Mouse (Mus musculus) layer of hippocampus, adult 2 months (tissue): Measurements from ENCODE around the gene Gak. TPM values are rescaled to one million over a fixed set of nuclear protein-coding genes. Genes with fewer than 3 reads are reported as not detected.

Experiments used
- DNase-seq, 2 experiments: peaks; one replicate each; pipeline ENCODE4 v3.0.0; 2022; ENCODE audit warnings: low spot score in 2 of 2
- H3K27ac ChIP-seq: fragments of 200-600 bp; 2 replicates; pipeline ENCODE4 v1.8.1; 2022
- H3K4me3 ChIP-seq: fragments of 200-600 bp; 2 replicates; pipeline ENCODE4 v1.8.1; 2022; ENCODE audit warnings: mild to moderate bottlenecking
- CTCF ChIP-seq: fragments of 200-600 bp; conservative IDR thresholded peaks from 2 replicates; pipeline ENCODE4 v1.8.1; 2022; ENCODE audit warnings: antibody characterized with exemption, mild to moderate bottlenecking, moderate library complexity
- total RNA-seq, 2 experiments: library from RNA; stranded (reverse); gene quantifications; 2 replicates each; pipeline ENCODE4 v1.2.3; 2021

Gene Gak
- total RNA-seq, 2 experiments from 2014 or later, result 96.2 to 97.3 TPM

DNA sequence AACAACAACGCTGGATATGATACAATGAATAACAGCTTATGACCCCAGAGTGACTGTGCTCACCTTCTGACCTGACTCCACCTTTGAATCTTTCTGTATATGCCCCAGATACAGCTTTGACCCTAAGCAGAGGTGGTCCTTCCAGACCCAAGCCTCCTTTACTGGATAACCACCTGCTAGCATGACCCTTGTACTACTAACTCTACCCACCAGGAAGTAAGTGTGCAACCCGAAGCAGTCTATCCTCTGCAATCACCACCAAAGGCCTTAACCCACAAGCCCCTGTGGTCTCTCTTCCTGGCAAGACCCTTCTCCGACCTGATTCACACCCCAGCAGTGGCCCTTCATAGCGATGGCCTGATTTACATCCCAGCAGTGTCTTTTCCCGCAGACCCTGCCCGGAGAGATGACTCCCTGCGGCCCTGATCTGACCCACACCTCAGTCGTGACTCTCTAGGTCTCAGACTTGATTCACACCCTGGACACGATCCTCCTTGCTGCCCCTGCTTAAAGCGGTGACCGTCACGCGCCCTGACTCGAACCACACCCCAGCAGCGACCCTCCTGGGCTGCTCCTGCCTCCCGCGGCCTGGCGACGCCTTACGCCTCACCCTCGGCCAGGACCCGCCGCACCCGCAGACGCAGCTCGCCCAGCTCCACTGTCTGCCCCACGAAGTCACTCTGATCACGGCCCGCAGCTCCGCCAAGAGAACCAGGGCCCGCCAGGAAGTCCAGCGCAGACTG is 493 bp downstream of the Gak start:
- DNase-seq, result no peak
- Histone ChIP-seq H3K4me3 (peak overlapping the region; percentile 99), H3K27ac (peak overlapping the region; percentile 96)
- TF ChIP-seq CTCF, result peak; percentile 12; the same call in 1 of the 2 replicates

- TF ChIP-seq CTCF, result no peak
- no peak overlapping the region for H3K4me3 ChIP-seq
- no peak for DNase-seq
- no peak overlapping the region for H3K27ac ChIP-seq
Measured at GRCm38 (mm10) chr5:108626050-108626660, 3.4 kb downstream of the Gak start.

DNA sequence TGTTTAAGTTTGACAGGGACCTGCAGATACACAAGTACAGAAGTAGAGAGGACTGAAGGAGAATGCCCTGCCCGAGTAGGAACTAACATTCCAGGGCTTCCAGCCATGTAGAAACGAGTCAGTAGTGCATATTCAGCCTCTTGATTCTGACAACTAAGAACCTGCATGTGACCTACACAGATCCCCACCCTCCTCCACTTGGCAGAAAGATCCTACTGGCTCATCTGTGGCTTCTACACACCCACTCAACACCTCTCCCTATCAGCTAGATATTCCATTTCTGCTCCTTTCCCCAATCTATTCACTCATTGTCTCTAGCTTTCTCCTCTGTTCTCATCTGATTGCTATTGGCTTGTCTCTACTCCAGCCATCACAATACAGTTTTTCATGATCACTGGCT is 7.7 kb downstream of the Gak start:
- Histone ChIP-seq H3K4me3 (no peak overlapping the region), H3K27ac (peak overlapping the region; percentile 52; the same call in 1 of the 2 replicates)
- DNase-seq, result no peak
- TF ChIP-seq CTCF, result no peak

DNA sequence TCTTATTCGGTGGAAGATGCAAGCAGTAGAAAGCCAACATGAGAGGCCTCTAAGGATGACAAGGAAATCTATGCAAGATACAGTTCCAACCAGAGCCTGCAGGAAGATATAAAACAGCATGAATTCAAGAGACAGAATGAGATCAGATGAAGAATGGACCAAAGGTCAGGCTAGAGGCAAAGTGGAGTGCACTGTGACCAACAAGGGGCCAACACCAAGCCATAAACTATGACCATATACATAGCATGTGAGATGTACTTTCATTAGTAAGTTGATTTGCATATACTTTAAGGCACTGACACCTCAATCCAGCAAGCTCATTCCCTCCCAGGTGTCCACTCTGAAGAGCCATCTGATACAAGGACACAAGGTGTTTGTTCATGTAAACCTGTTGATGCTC is 19.1 kb downstream of the Gak start:
- no peak for DNase-seq
- no peak overlapping the region for H3K27ac ChIP-seq
- H3K4me3 ChIP-seq, result no peak overlapping the region
- TF ChIP-seq CTCF, result no peak

DNA sequence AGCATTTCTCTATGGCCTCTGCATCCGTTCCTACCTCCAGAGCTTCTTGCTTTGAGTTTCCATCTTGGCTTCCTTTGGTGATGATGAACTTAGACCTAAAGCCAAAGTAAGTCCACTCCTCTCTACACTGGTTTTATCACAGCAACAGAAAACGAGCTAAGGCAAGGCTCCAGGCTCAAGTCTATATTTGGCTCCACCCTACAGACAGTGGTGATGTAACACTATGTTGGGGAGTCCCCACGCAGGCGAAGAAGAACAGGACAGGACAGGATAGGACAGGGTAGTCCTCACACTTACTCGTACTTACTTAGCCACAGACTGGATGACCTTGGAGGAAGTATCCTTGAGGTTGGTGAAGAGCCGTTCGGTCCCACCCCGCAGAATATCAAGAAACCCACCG is 27.0 kb downstream of the Gak start:
- Histone ChIP-seq H3K27ac (no peak overlapping the region), H3K4me3 (no peak overlapping the region)
- no peak for DNase-seq
- no peak for TF ChIP-seq CTCF

- no peak overlapping the region for H3K27ac ChIP-seq
- DNase-seq, result no peak
- no peak overlapping the region for H3K4me3 ChIP-seq
- no peak for TF ChIP-seq CTCF
Measured at GRCm38 (mm10) chr5:108599923-108600322, 29.6 kb downstream of the Gak start.

DNA sequence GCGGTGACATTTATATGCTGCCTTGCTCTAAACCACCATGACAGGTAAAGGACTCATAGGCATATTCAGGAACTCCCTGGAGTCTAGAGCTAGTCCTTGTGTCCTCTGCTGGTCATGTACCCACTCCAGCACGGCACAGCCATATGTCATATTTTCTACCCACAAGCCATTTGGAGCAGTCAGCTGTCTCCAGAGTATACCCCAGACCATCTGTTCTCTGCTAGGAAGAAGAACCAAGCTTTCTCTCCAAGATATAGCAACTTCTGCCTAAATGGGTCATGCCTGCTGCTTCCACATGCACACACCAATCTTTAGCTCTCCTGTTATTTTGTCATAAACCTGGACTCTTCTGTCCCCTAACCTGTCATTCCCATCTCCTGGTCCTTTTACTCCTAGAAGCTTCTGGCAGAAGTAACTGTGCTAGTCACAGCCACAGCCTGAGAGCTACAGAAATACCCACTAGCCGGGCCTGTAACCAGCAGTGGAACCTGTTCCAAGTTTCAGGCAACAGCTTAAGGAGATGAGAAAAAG is 48.1 kb downstream of the Gak start:
- Histone ChIP-seq H3K4me3 (no peak overlapping the region), H3K27ac (peak overlapping the region; percentile 78)
- no peak for TF ChIP-seq CTCF
- DNase-seq, result peak; percentile 38 to 68

DNA sequence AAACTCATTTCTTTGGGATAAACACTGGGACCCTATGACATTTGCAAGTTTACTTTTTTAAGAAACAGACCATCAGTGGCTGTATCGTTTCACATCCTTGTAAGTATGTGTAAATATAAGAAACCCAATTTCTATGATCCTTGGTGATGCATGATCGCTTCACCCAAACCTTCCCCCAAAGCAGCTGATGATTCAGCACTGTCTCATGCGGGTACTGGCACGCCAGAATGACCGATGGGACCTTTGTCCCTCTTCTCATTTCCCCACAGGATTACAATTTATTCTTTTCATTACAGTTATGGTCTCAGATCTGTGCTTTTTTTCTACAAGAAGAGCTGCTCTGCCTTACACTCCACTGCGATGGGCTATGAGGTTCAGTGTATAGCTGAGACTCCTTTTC is 56.5 kb downstream of the Gak start:
- no peak for DNase-seq
- TF ChIP-seq CTCF, result no peak
- Histone ChIP-seq H3K4me3 (no peak overlapping the region), H3K27ac (no peak overlapping the region)

DNA sequence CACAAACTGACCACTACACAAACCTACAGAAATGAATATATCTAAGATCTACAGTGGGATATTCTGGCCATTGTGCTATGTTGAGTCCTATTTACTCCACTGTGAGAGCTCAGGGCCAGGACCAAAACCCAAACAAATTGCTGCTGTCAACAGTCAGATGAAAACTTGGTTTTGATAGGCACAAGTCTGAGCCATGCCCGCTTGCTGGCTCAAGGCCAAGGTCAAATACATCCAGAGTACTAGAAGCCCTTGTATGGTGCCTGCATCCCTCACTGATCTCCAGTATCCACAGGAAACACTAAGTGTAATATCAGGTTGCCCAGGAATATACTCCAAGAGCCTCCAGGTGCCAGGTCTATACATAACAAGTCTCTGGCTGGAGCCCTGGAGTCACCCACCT is 58.6 kb downstream of the Gak start:
- no peak for TF ChIP-seq CTCF
- no peak for DNase-seq
- no peak overlapping the region for H3K4me3 ChIP-seq
- H3K27ac ChIP-seq, result no peak overlapping the region

- no peak for TF ChIP-seq CTCF
- DNase-seq, result no peak
- Histone ChIP-seq H3K27ac (no peak overlapping the region), H3K4me3 (no peak overlapping the region)
Measured at GRCm38 (mm10) chr5:108567104-108567503, 62.5 kb downstream of the Gak start.

GRCm38 (mm10) chr5:108566523-108566922 is 63.0 kb downstream of the Gak start:
- no peak for DNase-seq
- TF ChIP-seq CTCF, result no peak
- H3K27ac ChIP-seq, result no peak overlapping the region
- no peak overlapping the region for H3K4me3 ChIP-seq

- no peak overlapping the region for H3K27ac ChIP-seq
- DNase-seq, result no peak
- TF ChIP-seq CTCF, result no peak
- H3K4me3 ChIP-seq, result no peak overlapping the region
Measured at GRCm38 (mm10) chr5:108565381-108565780, 64.2 kb downstream of the Gak start.

DNA sequence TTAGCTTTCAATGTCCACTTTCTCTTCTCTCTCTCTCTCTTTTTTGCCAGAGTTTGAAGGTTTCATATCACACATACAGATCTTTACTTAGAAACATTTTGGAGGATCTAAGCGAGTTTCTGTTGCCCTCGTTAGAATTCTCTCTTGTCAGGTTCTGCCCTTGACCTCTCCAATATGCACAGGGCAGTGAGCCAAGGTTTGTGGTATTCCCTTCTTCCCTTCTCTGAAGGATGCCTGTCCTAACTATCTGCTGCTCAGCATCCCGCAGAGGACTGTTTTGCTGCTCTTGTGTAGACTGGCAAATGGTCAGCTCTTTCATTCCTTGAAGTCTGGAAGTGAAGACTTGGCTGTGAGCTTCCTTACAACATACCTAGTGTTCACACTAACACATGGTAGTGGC is 65.2 kb downstream of the Gak start:
- DNase-seq, result no peak
- H3K27ac ChIP-seq, result no peak overlapping the region
- TF ChIP-seq CTCF, result no peak
- H3K4me3 ChIP-seq, result no peak overlapping the region

DNA sequence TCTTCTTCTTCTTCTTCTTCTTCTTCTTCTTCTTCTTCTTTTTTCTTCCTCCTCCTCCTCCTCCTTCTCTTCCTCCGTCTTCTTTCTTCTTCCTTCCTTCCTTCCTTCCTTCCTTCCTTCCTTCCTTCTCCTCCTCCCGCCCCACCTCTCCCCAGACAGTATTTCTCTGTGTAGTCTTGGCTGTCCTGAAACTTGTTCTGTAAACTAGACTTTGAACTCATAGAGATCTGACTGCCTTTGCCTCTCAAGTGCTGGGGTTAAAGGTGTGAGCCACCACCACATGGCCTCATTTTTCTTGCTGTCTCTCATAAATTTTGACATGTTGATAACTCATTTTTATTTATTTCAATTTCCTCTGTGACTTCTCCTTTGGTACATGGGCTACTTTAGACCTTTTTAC is 67.1 kb downstream of the Gak start:
- DNase-seq, result no peak
- H3K27ac ChIP-seq, result no peak overlapping the region
- H3K4me3 ChIP-seq, result no peak overlapping the region
- no peak for TF ChIP-seq CTCF
